Mouse (Mus musculus): ENCODE results near the gene Pdzrn3.

DNA sequence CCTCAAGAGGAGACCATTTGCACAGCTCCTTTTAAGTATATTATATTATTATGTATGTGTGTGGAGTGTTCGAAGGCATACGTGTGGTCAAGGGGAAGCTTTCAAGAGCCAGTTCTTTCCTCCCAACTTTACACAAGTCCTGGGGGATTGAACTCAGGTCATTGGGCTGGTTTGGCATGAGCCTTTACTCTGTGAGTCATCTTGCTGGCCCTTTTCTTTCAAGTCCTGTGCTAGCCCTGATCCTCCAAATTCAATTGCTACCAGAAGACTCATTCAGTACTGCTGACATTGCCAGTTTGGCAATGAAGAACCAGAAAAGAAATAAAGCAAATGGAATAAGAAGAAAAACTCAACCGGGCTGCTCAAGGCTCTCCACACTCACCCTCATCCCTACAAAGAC lies 55.1 kb downstream of the Pdzrn3 start:
- TF ChIP-seq CTCF (IDR thresholded peaks at IDR 0.05; ENCODE audit: low read depth, low read length) (no peak), GATA2 (IDR thresholded peaks at IDR 0.05; ENCODE audit: borderline replicate concordance, low read depth, low read length) (no peak), TAL1 (conservative IDR thresholded peaks at IDR 0.05; ENCODE audit: low read depth, low read length) (no peak), POLR2AphosphoS5 (IDR thresholded peaks at IDR 0.05; ENCODE audit: insufficient replicate concordance, low read depth, low read length) (no peak), GATA1 (IDR thresholded peaks at IDR 0.05; ENCODE audit: borderline replicate concordance, low read length) (no peak)
